Mouse (Mus musculus) kidney, adult 2 months (tissue): ENCODE measurements around the gene Sik3.

Experiments
- CTCF ChIP-seq: fragments of 200-500 bp; conservative IDR thresholded peaks from 2 replicates; pipeline ENCODE4 v1.5.1; 2011; ENCODE audit warnings: low read depth, mild to moderate bottlenecking, control low read depth, low read length, moderate library complexity, mixed read lengths; ENCODE audit not compliant: insufficient read depth, insufficient read length
- POLR2A ChIP-seq: fragments of 200-500 bp; IDR thresholded peaks from one replicate; pipeline ENCODE4 v1.6.1; 2011; ENCODE audit warnings: low read depth, low read length, control low read depth

DNA sequence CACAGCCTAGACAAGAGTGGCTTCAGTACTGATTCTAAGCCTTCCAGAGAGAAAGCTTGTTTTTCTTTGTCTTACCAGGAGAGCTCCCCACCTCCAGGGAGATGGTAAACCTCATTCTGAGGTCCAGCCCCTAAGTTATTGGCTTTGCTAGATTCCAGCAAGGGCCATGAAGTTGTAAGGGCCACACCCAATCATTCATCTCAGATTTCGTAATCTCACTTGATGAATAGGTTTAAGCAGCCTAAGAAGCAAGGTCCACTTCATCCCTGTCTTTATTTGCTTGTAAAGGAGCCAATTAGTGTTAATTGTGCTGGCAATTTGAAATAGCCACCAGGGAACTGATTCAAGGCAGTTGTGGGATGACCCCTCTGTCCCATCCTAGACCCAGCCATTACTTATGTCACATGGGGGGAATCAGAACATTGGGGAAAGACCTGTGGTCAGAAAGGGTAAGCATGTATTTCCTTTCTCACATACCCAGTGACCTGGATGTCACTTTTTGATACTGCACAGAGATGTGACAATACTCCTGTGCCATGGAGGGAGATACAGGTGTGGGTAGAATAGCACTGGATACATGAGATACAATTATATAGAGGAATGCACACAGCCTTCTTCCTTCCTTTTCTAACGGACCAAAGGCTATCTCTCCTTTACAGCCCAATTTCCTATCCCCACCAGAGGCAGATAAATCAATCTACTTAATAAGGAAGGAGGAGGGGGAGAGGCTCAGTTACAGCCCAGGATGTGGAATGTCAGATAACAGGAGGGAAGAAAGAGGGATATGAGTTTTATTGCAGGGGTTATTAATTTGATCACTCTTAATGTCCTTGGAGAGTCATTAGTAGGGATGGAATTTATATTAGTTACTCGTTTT, 1.3 kb upstream of the Sik3 start:
- TF ChIP-seq CTCF (no peak), POLR2A (no peak)
